Mouse (Mus musculus) ES-Bruce4 (cell line): ENCODE measurements around the gene Mtrf1l.

Experiments
- CTCF ChIP-seq: IDR thresholded peaks from one replicate; pipeline ENCODE4 v1.8.1; 2011; ENCODE audit warnings: low read depth, low read length
- EP300 ChIP-seq: IDR thresholded peaks from 2 replicates; pipeline ENCODE4 v1.6.1; 2011; ENCODE audit warnings: low read depth, low read length; ENCODE audit not compliant: insufficient read depth
- POLR2A ChIP-seq: IDR thresholded peaks from one replicate; pipeline ENCODE4 v1.8.1; 2011; ENCODE audit warnings: low read length; ENCODE audit not compliant: insufficient read depth

DNA sequence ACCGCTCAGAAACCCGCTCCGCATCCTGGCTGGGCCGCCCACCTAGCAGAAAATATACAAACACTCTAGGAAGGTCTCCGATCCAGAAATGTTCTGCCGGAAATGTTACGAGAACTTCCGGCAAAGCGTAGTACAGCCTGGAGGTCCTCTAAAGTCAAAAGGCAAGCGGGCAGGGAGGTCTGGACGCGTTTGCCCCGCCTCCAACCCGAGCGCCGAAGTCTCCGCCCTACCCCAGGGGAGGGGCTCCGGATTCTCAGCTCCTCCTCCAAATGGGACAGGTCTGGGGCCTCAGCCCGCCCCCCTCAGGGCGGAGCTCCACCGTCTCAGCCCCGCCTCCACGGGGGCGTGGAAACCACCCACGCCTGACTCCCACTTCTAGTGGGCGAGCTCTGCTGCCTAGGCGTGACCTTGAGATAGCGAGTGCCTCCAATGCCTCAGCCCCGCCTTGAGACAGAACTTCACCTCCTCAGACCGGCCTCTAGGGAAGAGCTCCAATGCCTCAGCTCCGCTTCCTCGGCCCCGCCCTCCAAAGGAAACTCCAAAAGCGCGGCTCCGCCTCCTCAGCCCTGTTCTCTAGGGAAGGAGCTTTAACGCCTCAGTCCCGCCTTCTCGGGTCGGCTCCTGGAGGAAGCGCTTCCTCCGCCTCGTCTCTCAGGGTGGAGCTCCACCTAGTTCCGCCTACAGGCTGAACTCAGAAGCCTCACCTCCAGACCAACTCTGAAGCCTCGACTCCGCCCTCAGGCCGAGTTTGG lies at the start of gene Mtrf1l:
- no peak for TF ChIP-seq CTCF
- TF ChIP-seq EP300: 0 out of 2 replicates have a peak, but pooled peaks have one; percentile 11
- peak; percentile 25 for TF ChIP-seq POLR2A
